Mouse (Mus musculus) heart, adult 9 months (tissue): ENCODE measurements around the gene Med18.
A peak's percentile ranks its signal among the peaks of the same experiment; 100 is the strongest.
"Not testable (repeated sequence)": the region's sequence is repeated elsewhere in the genome, so short reads cannot be mapped to it uniquely, and the experiment has no call there.

Source experiments
- DNase-seq, 2 experiments: peaks; one replicate each; pipeline ENCODE4 v3.0.0; 2022; ENCODE audit warnings: low spot score in 2 of 2

Gene Med18

DNA sequence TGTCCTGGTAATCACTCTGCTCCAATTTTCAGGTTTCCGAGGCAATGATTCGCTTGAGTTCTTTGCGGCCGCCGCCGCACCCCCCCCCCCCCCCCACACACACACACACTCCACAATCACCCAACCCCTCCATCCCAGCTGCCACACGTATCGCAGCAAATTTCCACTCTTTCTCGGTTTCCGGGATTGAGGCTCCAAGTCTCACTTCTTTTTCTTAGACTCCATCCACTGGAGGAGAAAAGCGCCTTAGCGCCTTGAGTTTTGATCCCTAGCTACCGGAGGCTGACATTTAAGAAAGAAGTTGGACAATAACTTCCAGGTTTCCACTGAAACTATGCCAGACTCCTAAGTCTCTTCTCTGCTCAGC, 42.2 kb downstream of the Med18 start:
- no peak for DNase-seq

DNA sequence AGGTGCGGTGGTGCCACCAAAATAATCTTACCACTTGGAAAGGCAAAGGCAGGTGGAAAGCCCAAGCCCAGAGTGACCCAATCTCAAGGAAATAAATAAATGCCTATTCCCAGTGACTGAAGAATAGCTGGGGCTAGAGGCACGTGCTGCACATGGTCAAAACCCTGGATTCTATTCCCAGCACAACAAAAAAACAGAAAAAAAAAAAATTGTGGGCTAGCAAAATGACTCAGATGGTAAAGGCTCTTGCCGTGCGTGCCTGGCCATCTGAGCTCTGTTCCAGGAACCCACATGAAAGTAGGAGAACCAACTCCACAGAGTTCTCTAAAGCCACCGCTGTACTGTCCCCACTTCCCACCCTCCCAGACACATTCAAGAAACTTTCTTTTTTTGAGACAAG, 43.2 kb downstream of the Med18 start:
- DNase-seq: no peak

DNA sequence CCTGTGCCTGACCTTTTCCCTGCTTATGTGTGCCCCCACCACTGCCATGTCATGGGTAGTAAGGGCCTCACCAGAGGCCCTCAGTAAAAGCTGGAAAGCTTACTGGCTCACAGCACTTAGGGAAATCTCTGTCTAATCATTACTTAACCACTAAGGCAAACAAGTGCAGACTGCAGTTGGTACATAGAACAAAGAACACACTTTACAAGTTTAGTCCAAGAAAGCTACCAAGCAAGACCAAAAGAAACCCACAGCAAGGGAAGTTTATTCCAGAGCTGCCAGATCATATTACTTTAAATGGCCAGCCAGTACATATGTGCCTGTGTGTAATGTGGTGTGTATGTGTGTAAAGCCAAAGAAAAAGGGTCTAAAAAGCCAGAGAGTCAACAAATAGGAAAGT, 47.8 kb downstream of the Med18 start:
- DNase-seq: no peak

DNA sequence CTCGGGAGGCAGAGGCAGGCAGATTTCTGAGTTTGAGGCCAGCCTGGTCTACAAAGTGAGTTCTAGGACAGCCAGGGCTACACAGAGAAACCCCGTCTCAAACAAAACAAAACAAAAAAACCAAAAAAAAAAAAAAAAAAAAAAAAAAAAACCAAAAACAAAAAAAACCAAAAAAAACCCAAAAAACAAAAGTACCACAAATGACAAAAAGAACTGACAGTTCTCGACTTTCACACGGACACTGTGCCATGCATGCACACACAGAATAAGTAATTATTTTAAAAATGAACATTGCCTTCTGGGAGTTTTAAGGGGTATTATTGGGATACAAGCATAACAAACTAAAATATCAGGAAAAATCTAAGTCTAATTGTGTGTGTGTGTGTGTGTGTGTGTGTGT, 50.5 kb downstream of the Med18 start:
- not testable (repeated sequence) for DNase-seq

DNA sequence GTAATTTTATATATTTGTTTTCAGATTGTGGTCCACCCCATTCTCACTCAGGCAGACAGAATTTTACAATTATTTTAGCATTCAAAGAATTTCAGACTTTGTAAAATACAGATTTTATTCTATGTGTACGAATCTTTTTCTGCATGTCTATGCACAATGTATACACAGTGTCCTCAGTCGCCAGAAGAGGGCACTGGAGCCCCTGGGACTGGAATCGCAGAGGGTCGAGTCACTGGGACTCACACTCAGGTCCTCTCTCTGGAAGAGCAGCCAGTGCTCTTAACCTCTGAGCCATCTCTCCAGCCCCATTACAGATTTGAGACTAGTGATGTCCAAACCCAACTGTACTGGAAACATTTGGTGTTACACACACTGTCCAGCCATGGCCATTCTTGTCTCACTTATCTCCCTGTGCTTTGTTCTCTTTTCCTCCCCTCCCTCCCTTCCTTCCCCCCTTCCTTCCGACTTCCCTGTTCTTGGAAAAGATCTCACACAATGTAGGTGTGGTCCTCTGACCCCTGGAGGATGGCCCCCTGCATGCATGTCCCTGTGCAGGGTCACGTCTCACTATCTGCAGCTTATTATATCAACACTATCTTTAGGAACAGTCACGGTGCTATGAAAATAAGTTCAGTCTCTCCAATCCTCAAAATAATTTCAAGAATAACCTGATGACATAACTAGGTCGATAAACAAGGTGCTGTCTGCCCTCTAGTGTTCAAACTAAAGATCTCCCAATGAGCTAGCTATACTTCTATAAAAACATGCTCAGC, 52.2 kb downstream of the Med18 start:
- DNase-seq: peak; percentile 50 to 63

DNA sequence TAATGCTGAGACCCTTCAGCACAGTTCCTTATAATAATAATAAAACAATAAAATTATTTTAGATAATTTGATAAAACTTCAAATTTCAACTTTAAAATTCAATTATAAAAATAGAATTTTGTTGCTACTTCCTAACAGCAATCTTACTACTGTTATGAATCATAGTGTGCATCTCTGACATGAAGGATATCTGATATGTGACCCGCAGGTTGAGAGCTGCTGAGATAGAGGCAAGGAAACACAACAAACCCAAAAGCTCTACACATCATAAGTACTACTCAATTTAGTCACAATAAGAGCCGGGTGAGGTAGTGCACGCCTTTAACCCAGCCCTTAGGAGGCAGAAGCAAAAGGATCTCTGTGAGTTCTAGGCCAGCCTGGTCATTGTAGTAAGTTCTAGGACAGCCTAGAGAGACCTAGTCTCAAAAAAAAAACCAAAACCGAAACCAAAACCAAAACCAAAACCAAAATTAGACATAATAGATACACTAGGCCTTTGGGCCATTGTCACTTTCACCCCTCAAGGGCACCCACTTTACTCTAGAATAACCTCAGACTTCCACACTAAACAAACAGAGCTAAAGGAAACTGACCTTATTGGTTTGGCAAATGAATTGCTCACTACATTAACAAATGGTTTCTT, 54.0 kb downstream of the Med18 start:
- no peak for DNase-seq
